Mouse (Mus musculus): ENCODE data around the gene Kcne4.

Kcne4 gene

GRCm38 (mm10) chr1:78816639-78817038 is at the start of gene Kcne4:
Gene Kcne4, plus strand, starts transcription at chr1:78816758.
- no peak for DNase-seq (ENCODE audit: low spot score in 2 of 2)

GRCm38 (mm10) chr1:78781899-78782298 is 34.7 kb upstream of the Kcne4 start:
- no peak for DNase-seq (ENCODE audit: low spot score in 2 of 2)

- peak; percentile 9 to 34 for DNase-seq (ENCODE audit: low spot score in 2 of 2)
Observed at GRCm38 (mm10) chr1:78784936-78785335, 31.6 kb upstream of the Kcne4 start.

GRCm38 (mm10) chr1:78789744-78790143 is 26.8 kb upstream of the Kcne4 start:
- no peak for DNase-seq (ENCODE audit: low spot score in 2 of 2)

- no peak for DNase-seq (ENCODE audit: low spot score in 2 of 2)
Observed at GRCm38 (mm10) chr1:78807428-78807827, 9.1 kb upstream of the Kcne4 start.

GRCm38 (mm10) chr1:78809819-78810218 is 6.7 kb upstream of the Kcne4 start:
- DNase-seq (ENCODE audit: low spot score in 2 of 2) = no peak

- DNase-seq (ENCODE audit: low spot score in 2 of 2) = no peak
Observed at GRCm38 (mm10) chr1:78810904-78811303, 5.7 kb upstream of the Kcne4 start.

- no peak for DNase-seq (ENCODE audit: low spot score in 2 of 2)
Observed at GRCm38 (mm10) chr1:78811975-78812490, 4.5 kb upstream of the Kcne4 start.

- DNase-seq (ENCODE audit: low spot score in 2 of 2) = no peak
Observed at GRCm38 (mm10) chr1:78817756-78818155, 1.2 kb downstream of the Kcne4 start.

GRCm38 (mm10) chr1:78818630-78819526 is 2.3 kb downstream of the Kcne4 start:
- DNase-seq (ENCODE audit: low spot score in 2 of 2) = no peak

GRCm38 (mm10) chr1:78819592-78819991 is 3.0 kb downstream of the Kcne4 start:
- no peak for DNase-seq (ENCODE audit: low spot score in 2 of 2)

GRCm38 (mm10) chr1:78820176-78820575 is 3.6 kb downstream of the Kcne4 start:
- DNase-seq (ENCODE audit: low spot score in 2 of 2) = no peak

- no peak for DNase-seq (ENCODE audit: low spot score in 2 of 2)
Observed at GRCm38 (mm10) chr1:78821111-78821510, 4.6 kb downstream of the Kcne4 start.

- DNase-seq (ENCODE audit: low spot score in 2 of 2) = no peak
Observed at GRCm38 (mm10) chr1:78821733-78822430, 5.3 kb downstream of the Kcne4 start.

GRCm38 (mm10) chr1:78825246-78825645 is 8.7 kb downstream of the Kcne4 start:
- no peak for DNase-seq (ENCODE audit: low spot score in 2 of 2)

- DNase-seq (ENCODE audit: low spot score in 2 of 2) = no peak
Observed at GRCm38 (mm10) chr1:78838468-78838867, 21.9 kb downstream of the Kcne4 start.

- no peak for DNase-seq (ENCODE audit: low spot score in 2 of 2)
Observed at GRCm38 (mm10) chr1:78840769-78841168, 24.2 kb downstream of the Kcne4 start.

GRCm38 (mm10) chr1:78845661-78846060 is 29.1 kb downstream of the Kcne4 start:
- no peak for DNase-seq (ENCODE audit: low spot score in 2 of 2)

GRCm38 (mm10) chr1:78846471-78846870 is 29.9 kb downstream of the Kcne4 start:
- peak in 1 of 2 experiments; percentile 27 for DNase-seq (ENCODE audit: low spot score in 2 of 2)

- peak in 1 of 2 experiments; percentile 11 for DNase-seq (ENCODE audit: low spot score in 2 of 2)
Observed at GRCm38 (mm10) chr1:78852408-78853093, 36.0 kb downstream of the Kcne4 start.

- DNase-seq (ENCODE audit: low spot score in 2 of 2) = no peak
Observed at GRCm38 (mm10) chr1:78853094-78853445, 36.5 kb downstream of the Kcne4 start.

- DNase-seq (ENCODE audit: low spot score in 2 of 2) = no peak
Observed at GRCm38 (mm10) chr1:78854306-78854705, 37.7 kb downstream of the Kcne4 start.
